Mouse (Mus musculus) liver, adult 2 months (tissue): ENCODE measurements around the gene Scd1.

Experiments
- CTCF ChIP-seq: fragments of 200-500 bp; IDR thresholded peaks from 2 replicates; pipeline ENCODE4 v1.5.1; 2011; ENCODE audit warnings: low read depth, low read length, control low read depth
- POLR2A ChIP-seq: fragments of 200-500 bp; IDR thresholded peaks from 2 replicates; pipeline ENCODE4 v1.6.1; 2011; ENCODE audit warnings: low read length, control low read depth; ENCODE audit not compliant: insufficient read depth; ENCODE audit errors: extremely low read depth

- TF ChIP-seq POLR2A (no peak), CTCF (no peak)
Measured at GRCm38 (mm10) chr19:44396742-44397141, 10.9 kb downstream of the Scd1 start.
